Mouse (Mus musculus): ENCODE data around the gene Sox5. TPM values are rescaled to one million over a fixed set of nuclear protein-coding genes. Genes with fewer than 3 reads are reported as not detected.

The Sox5 gene
- polyA plus RNA-seq, 1 experiment from 2014 or later, result 198 TPM

DNA sequence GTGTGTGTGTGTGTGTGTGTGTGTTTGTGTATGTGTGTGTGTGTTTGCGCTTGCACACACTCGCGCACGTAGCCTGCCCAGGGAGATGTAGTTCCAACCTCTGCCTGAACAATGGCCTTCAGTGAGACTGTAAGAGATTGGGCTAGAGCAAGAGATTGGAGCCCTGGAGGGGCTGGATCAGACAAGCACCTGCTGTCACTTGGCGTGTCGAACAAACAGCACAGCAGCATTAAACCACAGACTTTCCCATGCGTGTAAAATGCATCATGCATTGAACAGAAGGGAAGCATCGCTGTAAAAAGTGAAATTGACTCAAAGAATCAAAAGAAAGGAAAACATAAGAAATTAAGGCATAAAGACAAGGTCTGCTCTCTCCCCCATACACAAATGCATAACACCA, 11.1 kb upstream of the Sox5 start:
- H3K27ac ChIP-seq, result no peak overlapping the region
- WGBS, result 77% methylated on average over 8 of the region's 8 CpGs
- ATAC-seq, result no peak

DNA sequence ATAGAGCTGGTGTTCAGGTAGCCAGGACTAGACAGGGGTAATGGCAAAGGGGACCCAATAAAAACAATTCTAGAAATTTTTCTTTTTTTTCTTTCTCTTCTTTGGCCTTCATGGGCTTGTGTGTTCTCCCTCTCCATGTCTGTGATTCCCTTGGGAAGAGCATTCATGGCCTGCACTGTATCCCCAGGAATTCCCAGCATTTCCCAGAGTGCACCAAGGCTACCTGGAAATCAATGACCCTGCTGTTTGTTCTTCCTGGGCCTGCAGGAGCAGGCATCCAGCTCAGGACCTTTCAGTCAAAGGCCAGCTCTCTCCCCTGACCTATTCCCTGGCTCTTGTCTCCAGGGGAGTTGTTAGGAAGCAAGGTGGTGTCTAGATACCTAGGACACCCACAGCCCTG, 1.5 kb upstream of the Sox5 start:
- Histone ChIP-seq H3K9me3 (replicated peaks) (no peaks in the 10 kb centered on the region), H3K4me3 (no peak overlapping the region), H3K4me2 (peak overlapping the region; percentile 92), H3K9ac (peak overlapping the region; percentile 81; the same call in 1 of the 2 replicates), H3K27ac (no peak overlapping the region), H3K36me3 (ENCODE audit: poor library complexity, severe bottlenecking) (no peaks in the 10 kb centered on the region), H3K4me1 (peaks cover 28% of the 10 kb centered on the region), H3K27me3 (peaks cover 9% of the 10 kb centered on the region)
- ATAC-seq, result no peak

More for the DNA sequence above, 11.1 kb upstream of the Sox5 start:
- Histone ChIP-seq H3K27me3 (no peaks in the 10 kb centered on the region), H3K9ac (no peak overlapping the region), H3K4me1 (no peaks in the 10 kb centered on the region), H3K4me2 (no peak overlapping the region), H3K9me3 (replicated peaks) (no peaks in the 10 kb centered on the region), H3K36me3 (ENCODE audit: poor library complexity, severe bottlenecking) (no peaks in the 10 kb centered on the region), H3K4me3 (no peak overlapping the region)

DNA sequence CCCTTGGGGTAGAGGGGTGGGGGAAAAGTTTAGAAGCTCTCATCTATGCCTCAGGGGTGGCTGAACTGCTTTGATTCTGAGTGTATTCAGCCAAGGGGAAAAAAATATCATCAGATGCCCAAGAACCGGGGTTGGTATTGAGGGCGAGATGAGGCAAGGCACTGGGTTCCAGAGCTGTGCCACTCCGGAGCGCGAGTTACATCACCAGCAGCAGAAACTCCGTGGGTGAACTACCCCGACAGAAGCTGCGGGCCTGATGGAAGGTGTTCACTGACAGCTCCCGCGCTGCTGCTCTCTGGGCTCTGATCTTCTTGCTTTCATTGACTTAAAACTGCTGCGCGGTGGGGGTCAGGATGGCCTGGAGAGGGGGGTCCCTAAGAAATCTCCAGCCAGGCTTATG, 1.1 kb upstream of the Sox5 start:
- H3K9ac ChIP-seq, result peak overlapping the region; percentile 81
- no peak overlapping the region for H3K27ac ChIP-seq
- WGBS, result 7% methylated on average over 12 of the region's 12 CpGs
- ATAC-seq, result no peak
- no peaks in the 10 kb centered on the region for H3K36me3 ChIP-seq (ENCODE audit: poor library complexity, severe bottlenecking)
- peak overlapping the region; percentile 92 for H3K4me2 ChIP-seq
- H3K4me3 ChIP-seq, result peak overlapping the region; percentile 75
- H3K27me3 ChIP-seq, result peaks cover 9% of the 10 kb centered on the region
- H3K4me1 ChIP-seq, result peaks cover 28% of the 10 kb centered on the region
- no peaks in the 10 kb centered on the region for H3K9me3 ChIP-seq (replicated peaks)

DNA sequence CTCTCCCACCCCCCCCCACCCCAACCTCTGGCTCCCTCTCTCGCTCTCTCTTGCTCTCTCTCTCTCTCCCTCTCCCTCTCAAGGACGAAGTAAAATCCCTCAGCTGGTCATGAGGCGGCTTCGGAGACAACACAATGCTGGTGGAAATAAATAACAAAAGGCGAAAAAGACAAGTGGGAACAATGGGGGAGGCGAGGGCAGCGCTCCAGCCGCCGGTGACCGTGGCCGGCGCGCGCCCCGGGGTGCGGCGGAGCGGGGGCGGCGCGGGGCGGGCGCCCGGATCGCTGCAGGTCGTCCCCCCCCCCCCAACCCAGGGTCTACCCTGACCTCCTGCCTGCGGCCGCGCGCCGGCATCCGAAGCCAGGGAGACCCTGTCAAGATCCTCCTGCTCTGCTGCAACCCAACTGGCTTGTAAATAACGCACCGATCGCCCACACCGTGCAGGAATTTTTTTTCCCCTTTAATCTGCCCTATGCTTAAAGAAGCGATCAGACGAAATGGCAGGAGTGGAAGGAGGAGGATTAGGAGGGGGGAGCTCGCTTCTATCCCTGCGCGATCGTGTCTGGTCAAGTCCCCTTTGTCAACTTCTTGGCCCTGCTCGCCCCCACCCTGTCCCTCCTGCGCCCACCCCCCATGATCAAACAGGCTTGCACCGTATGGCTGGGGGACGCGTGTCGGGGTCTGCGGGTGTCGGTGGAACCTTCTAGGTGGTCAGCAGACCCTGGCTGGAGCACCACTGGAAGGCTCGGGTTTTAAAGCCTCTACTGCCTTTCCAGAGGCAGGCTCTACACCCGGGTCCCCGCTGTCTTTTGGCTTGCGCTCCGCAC, 467 bp upstream of the Sox5 start:
- Histone ChIP-seq H3K27ac (peak overlapping the region; percentile 66), H3K4me1 (peaks cover 28% of the 10 kb centered on the region), H3K4me3 (peak overlapping the region; percentile 75), H3K27me3 (peaks cover 9% of the 10 kb centered on the region), H3K9me3 (replicated peaks) (no peaks in the 10 kb centered on the region), H3K4me2 (peak overlapping the region; percentile 92), H3K9ac (peak overlapping the region; percentile 81), H3K36me3 (ENCODE audit: poor library complexity, severe bottlenecking) (no peaks in the 10 kb centered on the region)
- peak; percentile 69 for ATAC-seq
- under 1% methylated on average over 43 of the region's 55 CpGs for WGBS

DNA sequence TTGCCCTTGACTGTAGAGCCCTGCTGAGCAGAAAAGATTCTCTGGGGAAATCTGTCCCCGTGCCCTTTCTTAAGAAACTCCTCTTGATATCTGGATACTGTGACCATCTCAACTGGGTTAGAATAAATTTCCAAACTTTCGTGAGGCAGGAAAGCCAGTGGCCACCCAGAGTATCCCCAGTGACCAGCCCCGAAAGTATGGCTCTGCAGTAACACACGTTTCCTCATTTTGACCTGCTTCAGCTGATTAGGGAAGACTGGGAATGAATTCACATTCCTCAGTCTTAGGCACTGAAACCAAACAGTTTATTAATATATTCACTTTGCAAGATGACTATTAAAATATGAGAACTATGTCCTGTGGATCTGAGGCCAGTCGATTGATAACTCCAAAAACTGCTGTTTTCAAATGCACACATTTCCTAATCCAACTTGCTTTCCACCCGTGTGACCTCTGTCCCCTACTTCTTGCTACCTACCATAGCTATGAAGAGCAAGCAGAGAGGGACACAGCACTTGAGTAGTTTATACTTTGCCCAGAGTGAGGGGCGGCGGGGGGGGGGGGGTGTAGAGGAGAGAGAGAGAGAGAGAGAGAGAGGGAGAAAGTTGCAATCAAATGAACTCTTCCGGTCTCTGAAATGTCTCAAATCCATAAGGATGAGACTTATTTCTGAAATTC, 1.0 kb downstream of the Sox5 start:
- Histone ChIP-seq H3K4me1 (peaks cover 28% of the 10 kb centered on the region), H3K4me2 (peak overlapping the region; percentile 92), H3K27ac (no peak overlapping the region), H3K27me3 (peaks cover 13% of the 10 kb centered on the region), H3K4me3 (peak overlapping the region; percentile 75), H3K36me3 (ENCODE audit: poor library complexity, severe bottlenecking) (no peaks in the 10 kb centered on the region), H3K9me3 (replicated peaks) (no peaks in the 10 kb centered on the region), H3K9ac (no peak overlapping the region; the same call in 1 of the 2 replicates)
- ATAC-seq, result no peak
- 21% methylated on average over 8 of the region's 9 CpGs for WGBS

DNA sequence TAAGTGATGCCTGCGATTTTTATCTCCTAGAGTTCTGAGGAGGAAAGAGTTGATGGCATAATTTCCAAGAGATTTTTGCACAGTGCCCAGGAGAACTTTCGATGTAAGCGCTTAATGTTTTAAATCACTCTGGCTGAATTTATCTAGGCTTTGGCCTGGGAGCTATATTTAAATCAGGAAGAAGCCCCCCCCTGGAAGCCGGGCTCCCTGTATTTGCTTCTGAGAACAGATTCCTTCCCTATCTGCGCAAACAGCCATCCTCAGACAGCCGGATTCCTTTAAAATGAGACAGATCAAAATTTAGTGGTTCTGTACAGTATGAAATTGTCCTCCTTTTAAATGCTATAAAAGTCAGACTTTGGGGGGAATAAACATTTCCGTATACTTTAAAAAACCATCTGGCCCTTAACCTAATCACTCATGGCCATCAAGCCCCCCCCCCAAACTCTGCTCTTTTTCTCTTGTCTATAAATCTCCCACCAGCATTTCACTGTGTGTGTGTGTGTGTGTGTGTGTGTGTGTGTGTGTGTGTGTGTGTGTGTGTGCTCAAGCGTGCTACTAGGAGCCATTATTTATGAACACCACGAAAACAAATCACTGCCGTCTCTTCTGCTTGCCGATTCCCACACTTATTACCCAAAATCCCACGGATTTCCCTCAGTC, 1.7 kb downstream of the Sox5 start:
- no peak for ATAC-seq
- 46% methylated on average over 12 of the region's 12 CpGs for WGBS
- no peak overlapping the region for H3K9ac ChIP-seq
- peaks cover 13% of the 10 kb centered on the region for H3K27me3 ChIP-seq
- no peak overlapping the region for H3K4me3 ChIP-seq
- H3K27ac ChIP-seq, result no peak overlapping the region
- H3K9me3 ChIP-seq (replicated peaks), result no peaks in the 10 kb centered on the region
- peak overlapping the region; percentile 92 for H3K4me2 ChIP-seq
- H3K4me1 ChIP-seq, result peaks cover 30% of the 10 kb centered on the region
- no peaks in the 10 kb centered on the region for H3K36me3 ChIP-seq (ENCODE audit: poor library complexity, severe bottlenecking)

DNA sequence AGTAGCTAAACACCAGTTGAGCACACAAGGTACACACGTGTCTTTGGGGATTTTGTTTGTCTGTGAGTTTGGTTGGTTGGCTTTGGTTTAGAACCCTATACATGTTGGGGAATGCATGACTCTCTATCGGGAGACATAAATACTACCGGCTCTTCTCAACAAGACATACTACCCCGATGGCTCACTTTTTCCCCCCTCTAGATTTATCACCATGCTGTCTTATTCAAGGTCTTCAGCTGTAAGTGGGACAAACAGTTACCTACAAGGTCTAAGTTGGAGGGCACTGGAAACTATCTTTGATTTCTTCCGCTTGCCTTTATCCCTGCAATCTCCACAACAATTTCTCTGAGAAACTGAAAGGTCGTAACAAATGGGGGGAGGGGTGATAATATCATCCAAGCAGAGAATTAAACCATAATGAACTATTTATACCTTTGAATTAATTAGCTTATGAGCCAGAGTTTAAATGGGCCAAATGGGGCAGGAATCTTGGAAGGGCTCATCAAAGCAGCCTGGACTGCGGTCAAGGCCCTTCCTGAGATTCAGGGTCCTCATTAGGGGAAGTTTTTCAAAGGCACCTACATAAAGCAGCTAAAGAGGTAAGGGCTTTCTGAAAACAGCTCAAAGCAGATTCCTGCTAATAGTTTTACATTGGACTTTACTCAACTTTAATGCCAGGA, 4.3 kb downstream of the Sox5 start:
- no peak for ATAC-seq
- Histone ChIP-seq H3K4me2 (no peak overlapping the region), H3K27me3 (0 out of 2 replicates have a peak, but pooled peaks cover 4% of the 10 kb centered on the region), H3K27ac (no peak overlapping the region), H3K4me3 (no peak overlapping the region), H3K4me1 (peaks cover 35% of the 10 kb centered on the region), H3K36me3 (ENCODE audit: poor library complexity, severe bottlenecking) (no peaks in the 10 kb centered on the region), H3K9ac (no peak overlapping the region), H3K9me3 (replicated peaks) (no peaks in the 10 kb centered on the region)
- WGBS, result 68% methylated on average over 7 of the region's 7 CpGs

DNA sequence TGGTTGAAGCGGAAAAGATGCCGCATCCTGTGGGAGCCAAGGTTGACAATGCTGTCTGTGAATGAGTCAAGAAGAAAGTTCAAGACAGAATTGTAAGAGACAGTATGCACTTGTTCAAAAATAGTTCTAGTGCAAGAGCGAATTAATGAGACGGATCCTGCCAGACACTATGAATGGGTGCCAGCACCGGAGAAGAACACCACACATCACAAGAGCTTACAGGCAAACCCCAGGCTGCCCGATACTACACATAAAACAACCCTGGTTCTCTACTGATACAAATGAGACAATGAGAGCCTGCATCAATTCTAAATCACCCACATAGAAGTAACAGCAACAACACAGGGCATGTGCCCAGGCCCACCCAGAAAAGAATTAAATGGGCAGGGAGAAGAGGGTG, 8.0 kb downstream of the Sox5 start:
- no peak for ATAC-seq
- no peak overlapping the region for H3K27ac ChIP-seq
- H3K27me3 ChIP-seq, result 0 out of 2 replicates have a peak, but pooled peaks cover 4% of the 10 kb centered on the region
- H3K4me1 ChIP-seq, result peaks cover 41% of the 10 kb centered on the region
- no peaks in the 10 kb centered on the region for H3K36me3 ChIP-seq (ENCODE audit: poor library complexity, severe bottlenecking)
- no peak overlapping the region for H3K4me2 ChIP-seq
- H3K9ac ChIP-seq, result no peak overlapping the region
- H3K4me3 ChIP-seq, result no peak overlapping the region
- 66% methylated on average over 6 of the region's 6 CpGs for WGBS
- no peaks in the 10 kb centered on the region for H3K9me3 ChIP-seq (replicated peaks)

DNA sequence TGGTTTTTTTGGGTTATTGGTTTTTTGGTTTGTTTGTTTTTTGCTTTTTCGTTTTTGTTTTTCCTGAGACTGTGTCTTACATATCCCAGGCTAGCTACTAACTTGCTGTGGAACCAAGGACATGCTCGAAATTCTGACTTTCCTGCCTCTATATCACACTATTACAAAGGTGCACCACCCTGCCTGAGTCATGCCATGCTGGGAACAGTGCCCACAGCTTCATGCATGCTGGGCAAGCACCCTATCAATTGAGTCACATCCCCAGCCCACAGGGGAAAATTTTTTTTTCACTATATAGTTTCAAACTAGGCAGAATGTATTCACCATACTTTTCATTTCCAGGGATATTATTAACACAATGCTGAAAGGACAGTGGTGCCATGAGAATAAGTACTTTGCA, 8.8 kb downstream of the Sox5 start:
- Histone ChIP-seq H3K4me2 (no peak overlapping the region), H3K4me1 (peaks cover 42% of the 10 kb centered on the region), H3K27ac (no peak overlapping the region), H3K4me3 (no peak overlapping the region), H3K27me3 (0 out of 2 replicates have a peak, but pooled peaks cover 4% of the 10 kb centered on the region), H3K36me3 (ENCODE audit: poor library complexity, severe bottlenecking) (no peaks in the 10 kb centered on the region), H3K9ac (no peak overlapping the region), H3K9me3 (replicated peaks) (no peaks in the 10 kb centered on the region)
- ATAC-seq, result no peak
- 88% methylated on average over 2 of the region's 2 CpGs for WGBS

DNA sequence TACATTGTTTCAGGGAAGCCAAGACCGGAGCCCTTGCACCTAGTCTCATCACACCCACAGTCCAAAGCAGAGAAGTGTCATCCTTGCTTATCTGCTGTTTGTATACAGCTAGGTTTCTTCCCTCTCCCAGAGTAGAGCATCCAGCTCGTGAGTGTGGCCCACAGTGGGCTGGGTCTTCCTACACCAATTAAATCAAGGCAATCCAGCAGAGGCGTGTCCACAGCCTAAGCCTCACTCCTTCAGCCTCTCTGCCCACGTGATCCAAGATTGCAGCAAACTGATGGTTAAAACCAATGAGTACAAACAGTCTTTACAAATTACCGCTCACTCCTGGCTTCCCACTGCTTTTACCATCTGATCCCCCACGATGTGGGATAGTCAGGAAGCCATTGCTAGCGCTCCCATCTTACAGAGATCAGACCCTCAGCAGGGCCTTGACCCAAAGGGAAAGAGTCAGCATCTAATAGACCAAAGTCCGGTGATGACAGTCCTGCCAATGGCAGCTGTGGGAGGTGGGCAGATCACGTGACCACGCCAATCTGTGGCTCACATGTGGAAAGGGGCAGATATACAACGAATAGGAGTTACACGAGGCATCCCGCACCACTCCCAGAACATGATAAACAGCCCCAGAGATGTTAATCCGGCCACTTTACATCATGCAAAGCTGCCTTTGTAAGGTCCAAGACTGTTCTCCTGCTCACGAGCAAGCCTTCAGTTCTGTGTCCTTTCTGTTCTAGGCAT, 9.4 kb downstream of the Sox5 start:
- no peak overlapping the region for H3K9ac ChIP-seq
- peaks cover 42% of the 10 kb centered on the region for H3K4me1 ChIP-seq
- H3K4me2 ChIP-seq, result no peak overlapping the region
- no peaks in the 10 kb centered on the region for H3K36me3 ChIP-seq (ENCODE audit: poor library complexity, severe bottlenecking)
- peak; percentile 51 for ATAC-seq
- no peaks in the 10 kb centered on the region for H3K9me3 ChIP-seq (replicated peaks)
- WGBS, result 56% methylated on average over 15 of the region's 15 CpGs
- 0 out of 2 replicates have a peak, but pooled peaks cover 4% of the 10 kb centered on the region for H3K27me3 ChIP-seq
- H3K27ac ChIP-seq, result no peak overlapping the region
- no peak overlapping the region for H3K4me3 ChIP-seq

DNA sequence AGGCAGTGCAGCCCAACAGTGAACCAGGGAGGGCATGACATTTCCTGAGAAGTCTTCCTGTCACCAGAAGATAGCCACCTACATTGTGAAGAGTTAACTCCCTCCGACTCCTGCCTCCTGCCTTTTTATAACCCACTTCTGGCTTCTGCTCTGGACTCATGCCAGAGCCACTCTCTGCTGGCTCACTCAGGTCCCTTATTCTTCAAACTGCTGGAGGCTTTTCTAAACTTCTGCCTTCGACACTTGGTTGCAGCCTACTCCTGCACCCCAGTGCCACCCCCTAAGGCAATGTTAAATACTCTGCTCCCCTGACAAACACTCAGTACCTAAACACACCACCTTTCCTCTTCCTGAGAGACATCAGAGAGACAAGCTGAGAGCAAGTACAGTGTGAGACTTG, 12.7 kb downstream of the Sox5 start:
- Histone ChIP-seq H3K9ac (no peak overlapping the region), H3K4me1 (peaks cover 37% of the 10 kb centered on the region), H3K9me3 (replicated peaks) (no peaks in the 10 kb centered on the region), H3K4me2 (no peak overlapping the region), H3K36me3 (ENCODE audit: poor library complexity, severe bottlenecking) (no peaks in the 10 kb centered on the region), H3K4me3 (no peak overlapping the region), H3K27ac (no peak overlapping the region), H3K27me3 (no peaks in the 10 kb centered on the region)
- WGBS, result 35% methylated on average over 2 of the region's 2 CpGs
- no peak for ATAC-seq

All from forebrain, embryonic 13.5 days (tissue).